Mouse (Mus musculus) hindbrain, embryonic 16.5 days (tissue): ENCODE measurements around the gene Crocc. TPM values are rescaled to one million over a fixed set of nuclear protein-coding genes. Genes with fewer than 3 reads are reported as not detected.

Experiments used
- ATAC-seq: fragments of 200-750 bp; cut with Nextera tagmentation; 2 replicates; pipeline ENCODE4 v1.8.0; 2017; ENCODE audit warnings: moderate TSS enrichment, moderate library complexity
- H3K27ac ChIP-seq: fragments of 300-500 bp; sonication (generic); 2 replicates; pipeline ENCODE4 v1.5.1; 2014; ENCODE audit warnings: low read depth, mild to moderate bottlenecking, control low read depth, low read length, moderate library complexity
- H3K27me3 ChIP-seq: fragments of 300-500 bp; sonication (generic); replicated peaks from 2 replicates; pipeline ENCODE4 v1.6.1; 2014; ENCODE audit warnings: low read length; ENCODE audit not compliant: control insufficient read depth, insufficient read depth
- H3K36me3 ChIP-seq: fragments of 300-500 bp; sonication (generic); 2 replicates; pipeline ENCODE4 v1.6.1; 2014; ENCODE audit warnings: mild to moderate bottlenecking, low read length, moderate library complexity, mixed read lengths; ENCODE audit not compliant: control insufficient read depth, insufficient read depth
- H3K4me1 ChIP-seq: fragments of 300-500 bp; sonication (generic); 2 replicates; pipeline ENCODE4 v1.6.1; 2014; ENCODE audit warnings: low read depth, low read length; ENCODE audit not compliant: control insufficient read depth, insufficient read depth
- H3K4me2 ChIP-seq: fragments of 300-500 bp; sonication (generic); 2 replicates; pipeline ENCODE4 v1.6.1; 2014; ENCODE audit warnings: mild to moderate bottlenecking, low read length, control low read depth, moderate library complexity
- H3K4me3 ChIP-seq: fragments of 300-500 bp; sonication (generic); 2 replicates; pipeline ENCODE4 v1.5.1; 2014; ENCODE audit warnings: mild to moderate bottlenecking, low read length, control low read depth, moderate library complexity
- H3K9ac ChIP-seq: fragments of 300-500 bp; sonication (generic); 2 replicates; pipeline ENCODE4 v1.6.1; 2014; ENCODE audit warnings: low read depth, mild to moderate bottlenecking, control low read depth, low read length, moderate library complexity
- H3K9me3 ChIP-seq: fragments of 300-500 bp; sonication (generic); 2 replicates; pipeline ENCODE4 v1.6.1; 2014; ENCODE audit warnings: mild to moderate bottlenecking, low read length, moderate library complexity; ENCODE audit not compliant: control insufficient read depth
- WGBS: fragments of 180-500 bp; shearing (Covaris S2); extraction: QIAGEN DNeasy Blood & Tissue Kit; methylation state at CpG from one replicate; pipeline ENCODE4 v1.1.7; 2014; 5-methylcytosine and 5-hydroxymethylcytosine counted together
- polyA plus RNA-seq: library from polyadenylated mRNA; unstranded; fragments of >200 nt; fragmentation: Nextera tagmentation; extraction: Ambion mirVana; gene quantifications from 2 replicates; pipeline ENCODE4 v1.2.1, GENCODE M21; 2015

The Crocc gene
- polyA plus RNA-seq, 1 experiment from 2014 or later, result 4.9 TPM

- H3K4me2 ChIP-seq, result no peak overlapping the region
Measured at GRCm38 (mm10) chr4:141058835-141059234, 1.5 kb downstream of the Crocc start.

GRCm38 (mm10) chr4:141056970-141057369 lies 3.4 kb downstream of the Crocc start:
- ATAC-seq, result no peak
- Histone ChIP-seq H3K4me2 (no peak overlapping the region), H3K9ac (no peak overlapping the region), H3K27me3 (no peaks in the 10 kb centered on the region), H3K9me3 (no peaks in the 10 kb centered on the region), H3K4me1 (peaks cover 28% of the 10 kb centered on the region), H3K4me3 (no peak overlapping the region), H3K36me3 (no peaks in the 10 kb centered on the region), H3K27ac (no peak overlapping the region)
- WGBS, result 93% methylated on average over 10 of the region's 10 CpGs

More at GRCm38 (mm10) chr4:141058835-141059234, 1.5 kb downstream of the Crocc start:
- Histone ChIP-seq H3K9me3 (no peaks in the 10 kb centered on the region), H3K36me3 (no peaks in the 10 kb centered on the region), H3K9ac (no peak overlapping the region), H3K4me1 (peaks cover 18% of the 10 kb centered on the region), H3K27ac (no peak overlapping the region), H3K27me3 (no peaks in the 10 kb centered on the region), H3K4me3 (no peak overlapping the region)
- no peak for ATAC-seq
- 86% methylated on average over 9 of the region's 9 CpGs for WGBS

GRCm38 (mm10) chr4:141053568-141054161 lies 6.7 kb downstream of the Crocc start:
- Histone ChIP-seq H3K4me1 (peaks cover 33% of the 10 kb centered on the region), H3K9me3 (no peaks in the 10 kb centered on the region), H3K36me3 (no peaks in the 10 kb centered on the region), H3K27ac (peak overlapping the region; percentile 82), H3K4me3 (peak overlapping the region; percentile 25), H3K9ac (peak overlapping the region; percentile 64), H3K27me3 (no peaks in the 10 kb centered on the region), H3K4me2 (peak overlapping the region; percentile 53)
- ATAC-seq, result peak; percentile 61
- 23% methylated on average over 17 of the region's 17 CpGs for WGBS

- Histone ChIP-seq H3K9ac (peak overlapping the region; percentile 64), H3K36me3 (no peaks in the 10 kb centered on the region), H3K27me3 (no peaks in the 10 kb centered on the region), H3K4me3 (peak overlapping the region; percentile 25), H3K4me1 (peaks cover 38% of the 10 kb centered on the region), H3K4me2 (peak overlapping the region; percentile 53), H3K9me3 (no peaks in the 10 kb centered on the region), H3K27ac (peak overlapping the region; percentile 82)
- WGBS, result 41% methylated on average over 8 of the region's 8 CpGs
- ATAC-seq, result peak; percentile 9; the same call in 1 of the 2 replicates
Measured at GRCm38 (mm10) chr4:141053138-141053537, 7.2 kb downstream of the Crocc start.

GRCm38 (mm10) chr4:141052442-141052841 lies 7.9 kb downstream of the Crocc start:
- H3K4me2 ChIP-seq, result no peak overlapping the region; the same call in 1 of the 2 replicates

GRCm38 (mm10) chr4:141049476-141049835 lies 10.9 kb downstream of the Crocc start:
- ATAC-seq, result peak; percentile 52
- Histone ChIP-seq H3K4me2 (peak overlapping the region; percentile 25), H3K27ac (peak overlapping the region; percentile 92), H3K9me3 (no peaks in the 10 kb centered on the region), H3K27me3 (no peaks in the 10 kb centered on the region), H3K36me3 (peaks cover 3% of the 10 kb centered on the region), H3K4me3 (no peak overlapping the region), H3K4me1 (peaks cover 38% of the 10 kb centered on the region), H3K9ac (peak overlapping the region; percentile 50)
- WGBS, result 17% methylated on average over 4 of the region's 4 CpGs

More at GRCm38 (mm10) chr4:141052442-141052841, 7.9 kb downstream of the Crocc start:
- peaks cover 38% of the 10 kb centered on the region for H3K4me1 ChIP-seq
- no peaks in the 10 kb centered on the region for H3K9me3 ChIP-seq
- no peaks in the 10 kb centered on the region for H3K36me3 ChIP-seq
- H3K27ac ChIP-seq, result no peak overlapping the region; the same call in 1 of the 2 replicates
- ATAC-seq, result no peak
- H3K9ac ChIP-seq, result no peak overlapping the region
- H3K27me3 ChIP-seq, result no peaks in the 10 kb centered on the region
- no peak overlapping the region for H3K4me3 ChIP-seq
- WGBS, result 73% methylated on average over 12 of the region's 12 CpGs

GRCm38 (mm10) chr4:141048810-141049475 lies 11.4 kb downstream of the Crocc start:
- peak overlapping the region; percentile 25 for H3K4me2 ChIP-seq
- peak; percentile 10; the same call in 1 of the 2 replicates for ATAC-seq
- peaks cover 34% of the 10 kb centered on the region for H3K4me1 ChIP-seq
- peaks cover 3% of the 10 kb centered on the region for H3K36me3 ChIP-seq
- 15% methylated on average over 17 of the region's 17 CpGs for WGBS
- peak overlapping the region; percentile 92 for H3K27ac ChIP-seq
- no peaks in the 10 kb centered on the region for H3K9me3 ChIP-seq
- H3K9ac ChIP-seq, result peak overlapping the region; percentile 50
- no peak overlapping the region for H3K4me3 ChIP-seq
- no peaks in the 10 kb centered on the region for H3K27me3 ChIP-seq

- Histone ChIP-seq H3K9me3 (no peaks in the 10 kb centered on the region), H3K27ac (no peak overlapping the region), H3K4me1 (peaks cover 16% of the 10 kb centered on the region), H3K36me3 (peaks cover 8% of the 10 kb centered on the region), H3K4me2 (no peak overlapping the region), H3K27me3 (no peaks in the 10 kb centered on the region), H3K9ac (no peak overlapping the region), H3K4me3 (no peak overlapping the region)
- ATAC-seq, result peak; percentile 38; the same call in 1 of the 2 replicates
- WGBS, result 11% methylated on average over 8 of the region's 8 CpGs
Measured at GRCm38 (mm10) chr4:141044816-141045215, 15.5 kb downstream of the Crocc start.

- H3K9ac ChIP-seq, result no peak overlapping the region
- 56% methylated on average over 12 of the region's 12 CpGs for WGBS
- no peaks in the 10 kb centered on the region for H3K4me1 ChIP-seq
- peaks cover 8% of the 10 kb centered on the region for H3K36me3 ChIP-seq
- no peaks in the 10 kb centered on the region for H3K27me3 ChIP-seq
- no peak for ATAC-seq
- H3K9me3 ChIP-seq, result no peaks in the 10 kb centered on the region
- no peak overlapping the region for H3K27ac ChIP-seq
- H3K4me2 ChIP-seq, result no peak overlapping the region
- H3K4me3 ChIP-seq, result no peak overlapping the region
Measured at GRCm38 (mm10) chr4:141041117-141041516, 19.2 kb downstream of the Crocc start.
